Mouse (Mus musculus) olfactory bulb, adult 2 months (tissue): ENCODE results near the gene Zfp459. TPM values are rescaled to one million over a fixed set of nuclear protein-coding genes. Genes with fewer than 3 reads are reported as not detected.
"Not testable (repeated sequence)": the region's sequence is repeated elsewhere in the genome, so short reads cannot be mapped to it uniquely, and the experiment has no call there.

Experiments
- H3K27ac ChIP-seq: fragments of 200-500 bp; 2 replicates; pipeline ENCODE4 v1.5.1; 2012; ENCODE audit warnings: low read depth, low read length; ENCODE audit not compliant: insufficient read depth
- H3K4me1 ChIP-seq: fragments of 200-500 bp; 2 replicates; pipeline ENCODE4 v1.6.1; 2012; ENCODE audit warnings: low read length; ENCODE audit not compliant: control insufficient read depth, insufficient read depth
- H3K4me3 ChIP-seq: fragments of 200-500 bp; 2 replicates; pipeline ENCODE4 v1.5.1; 2012; ENCODE audit warnings: mild to moderate bottlenecking, low read depth, low read length, moderate library complexity; ENCODE audit not compliant: insufficient read depth
- CTCF ChIP-seq: fragments of 200-500 bp; IDR thresholded peaks from 2 replicates; pipeline ENCODE4 v1.5.1; 2012; ENCODE audit warnings: low read depth, mild to moderate bottlenecking, low read length, moderate library complexity; ENCODE audit not compliant: insufficient read depth
- POLR2A ChIP-seq: fragments of 200-500 bp; IDR thresholded peaks from 2 replicates; pipeline ENCODE4 v1.6.1; 2012; ENCODE audit warnings: mild to moderate bottlenecking, low read depth, low read length, moderate library complexity; ENCODE audit not compliant: insufficient read depth
- WGBS: fragments of 180-500 bp; shearing (Covaris S2); methylation state at CpG from one replicate; pipeline ENCODE4 v1.1.7; 2018; 5-methylcytosine and 5-hydroxymethylcytosine counted together
- polyA plus RNA-seq: library from polyadenylated mRNA; stranded (reverse); fragments of >200 nt; gene quantifications from 2 replicates; pipeline ENCODE4 v1.2.4, GENCODE M21; 2012; ENCODE audit warnings: low replicate concordance; ENCODE audit not compliant: missing spikeins, insufficient read depth, insufficient read length

Zfp459 gene
- polyA plus RNA-seq: not detected in 2 replicates

- 2% methylated on average over 22 of the region's 22 CpGs for WGBS
- no peak for TF ChIP-seq CTCF
- TF ChIP-seq POLR2A: no peak
- no peaks in the 10 kb centered on the region for H3K4me1 ChIP-seq
- no peak within 1 kb of the TSS for H3K27ac ChIP-seq
- peak within 1 kb of the TSS; percentile 51 for H3K4me3 ChIP-seq
These were observed at the start of gene Zfp459 for GRCm38 (mm10) chr13:67421207-67421857. Zfp459 (minus strand) TSS chr13:67421418.

GRCm38 (mm10) chr13:67469274-67469673, 48.1 kb upstream of the Zfp459 start:
- TF ChIP-seq CTCF (no peak), POLR2A (no peak)
- no peak overlapping the region for H3K27ac ChIP-seq
- H3K4me1 ChIP-seq: no peaks in the 10 kb centered on the region
- no peak overlapping the region for H3K4me3 ChIP-seq
- WGBS: 91% methylated on average over 3 of the region's 3 CpGs

GRCm38 (mm10) chr13:67463506-67464185, 42.4 kb upstream of the Zfp459 start:
- H3K27ac ChIP-seq, H3K4me3 ChIP-seq, H3K4me1 ChIP-seq: not testable (repeated sequence)
- WGBS: 88% methylated on average over 3 of the region's 5 CpGs

- Histone ChIP-seq H3K4me3 (0 out of 2 replicates have a peak overlapping the region, but pooled peaks have one; percentile 5), H3K4me1 (peaks cover 6% of the 10 kb centered on the region; the same call in 1 of the 2 replicates), H3K27ac (no peak overlapping the region)
- TF ChIP-seq POLR2A (no peak), CTCF (no peak)
- 4% methylated on average over 3 of the region's 3 CpGs for WGBS
These were observed 30.7 kb upstream of the Zfp459 start for GRCm38 (mm10) chr13:67452021-67452309.

GRCm38 (mm10) chr13:67451172-67452020, 30.2 kb upstream of the Zfp459 start, which contains the start of gene Zfp874a:
Zfp874a (minus strand) TSS chr13:67451624.
- Histone ChIP-seq H3K4me1 (peaks cover 6% of the 10 kb centered on the region; the same call in 1 of the 2 replicates), H3K27ac (0 out of 2 replicates have a peak within 1 kb of the TSS, but pooled peaks have one; percentile 33), H3K4me3 (peak within 1 kb of the TSS; percentile 86)
- WGBS: under 1% methylated on average over 20 of the region's 20 CpGs
- TF ChIP-seq POLR2A (no peak), CTCF (no peak)

- not testable (repeated sequence) for H3K4me1 ChIP-seq, H3K4me3 ChIP-seq, H3K27ac ChIP-seq
- 76% methylated on average over 1 of the region's 3 CpGs for WGBS
These were observed 15.9 kb upstream of the Zfp459 start for GRCm38 (mm10) chr13:67437095-67437494.

GRCm38 (mm10) chr13:67428116-67428515, 6.9 kb upstream of the Zfp459 start:
- H3K4me1 ChIP-seq: no peaks in the 10 kb centered on the region
- no peak overlapping the region for H3K27ac ChIP-seq
- TF ChIP-seq CTCF (no peak), POLR2A (no peak)
- WGBS: 42% methylated on average over 3 of the region's 3 CpGs
- H3K4me3 ChIP-seq: no peak overlapping the region

GRCm38 (mm10) chr13:67425699-67426098, 4.5 kb upstream of the Zfp459 start:
- H3K27ac ChIP-seq, H3K4me3 ChIP-seq, H3K4me1 ChIP-seq: not testable (repeated sequence)

GRCm38 (mm10) chr13:67422532-67422931, 1.3 kb upstream of the Zfp459 start:
- H3K4me1 ChIP-seq, H3K4me3 ChIP-seq, H3K27ac ChIP-seq: not testable (repeated sequence)
- WGBS: 82% methylated on average over 2 of the region's 2 CpGs
